Mouse (Mus musculus): ENCODE data around the gene Limk1. TPM values are rescaled to one million over a fixed set of nuclear protein-coding genes. Genes with fewer than 3 reads are reported as not detected.
A peak's percentile ranks its signal among the peaks of the same experiment; 100 is the strongest.

Limk1 gene
- total and polyA plus RNA-seq, 2 experiments from 2014 or later, result 16.7 to 76.5 TPM

DNA sequence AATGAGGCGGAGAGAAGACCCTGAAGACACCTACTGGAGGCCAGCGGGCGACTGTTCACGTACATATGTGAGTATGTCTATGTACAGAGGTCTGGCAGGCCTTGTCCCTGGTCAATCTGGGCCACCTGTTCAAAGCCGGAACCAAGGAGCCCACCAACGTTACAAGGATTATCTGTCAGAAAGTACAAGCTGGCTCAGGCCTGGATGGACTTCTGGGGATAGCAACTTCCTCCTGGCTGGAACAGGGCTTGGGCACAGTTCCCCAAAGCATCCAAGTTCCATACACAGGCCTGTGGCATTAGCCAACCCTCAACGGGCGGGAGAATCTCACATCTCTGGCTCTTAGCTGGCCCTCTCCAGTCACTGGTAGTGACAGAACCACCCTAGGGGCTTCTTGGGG is 74.1 kb downstream of the Limk1 start:
- Histone ChIP-seq H3K4me1 (ENCODE audit: insufficient read depth, low read length) (no peaks in the 10 kb centered on the region), H3K4me2 (ENCODE audit: low read depth, low read length, poor library complexity, severe bottlenecking) (no peak overlapping the region), H3K36me3 (ENCODE audit: insufficient read depth, low read length) (peaks cover 22% of the 10 kb centered on the region), H3K9me3 (ENCODE audit: low read length) (no peaks in the 10 kb centered on the region), H3K9ac (replicated peaks; ENCODE audit: low read length, poor library complexity, severe bottlenecking) (no peak overlapping the region), H3K27ac (ENCODE audit: low read depth, low read length) (no peak overlapping the region), H3K27me3 (ENCODE audit: insufficient read depth, low read length) (no peaks in the 10 kb centered on the region), H3K4me3 (ENCODE audit: low read depth, low read length) (no peak overlapping the region)
- ATAC-seq (ENCODE audit: low FRiP score), result no peak
- DNase-seq (ENCODE audit: low spot score), result no peak
- WGBS, result 93% methylated on average over 8 of the region's 8 CpGs
- TF ChIP-seq CTCF (IDR thresholded peaks at IDR 0.05), result no peak

GRCm38 (mm10) chr5:134613727-134614126 is 74.7 kb downstream of the Limk1 start:
- no peaks in the 10 kb centered on the region for H3K27me3 ChIP-seq (ENCODE audit: insufficient read depth, low read length)
- TF ChIP-seq CTCF (IDR thresholded peaks at IDR 0.05), result no peak
- no peak overlapping the region for H3K4me2 ChIP-seq (ENCODE audit: low read depth, low read length, poor library complexity, severe bottlenecking)
- H3K27ac ChIP-seq (ENCODE audit: low read depth, low read length), result no peak overlapping the region
- WGBS, result 81% methylated on average over 9 of the region's 9 CpGs
- no peak overlapping the region for H3K9ac ChIP-seq (replicated peaks; ENCODE audit: low read length, poor library complexity, severe bottlenecking)
- H3K9me3 ChIP-seq (ENCODE audit: low read length), result no peaks in the 10 kb centered on the region
- ATAC-seq (ENCODE audit: low FRiP score), result no peak
- H3K36me3 ChIP-seq (ENCODE audit: insufficient read depth, low read length), result peaks cover 16% of the 10 kb centered on the region
- H3K4me3 ChIP-seq (ENCODE audit: low read depth, low read length), result no peak overlapping the region
- H3K4me1 ChIP-seq (ENCODE audit: insufficient read depth, low read length), result no peaks in the 10 kb centered on the region
- no peak for DNase-seq (ENCODE audit: low spot score)

DNA sequence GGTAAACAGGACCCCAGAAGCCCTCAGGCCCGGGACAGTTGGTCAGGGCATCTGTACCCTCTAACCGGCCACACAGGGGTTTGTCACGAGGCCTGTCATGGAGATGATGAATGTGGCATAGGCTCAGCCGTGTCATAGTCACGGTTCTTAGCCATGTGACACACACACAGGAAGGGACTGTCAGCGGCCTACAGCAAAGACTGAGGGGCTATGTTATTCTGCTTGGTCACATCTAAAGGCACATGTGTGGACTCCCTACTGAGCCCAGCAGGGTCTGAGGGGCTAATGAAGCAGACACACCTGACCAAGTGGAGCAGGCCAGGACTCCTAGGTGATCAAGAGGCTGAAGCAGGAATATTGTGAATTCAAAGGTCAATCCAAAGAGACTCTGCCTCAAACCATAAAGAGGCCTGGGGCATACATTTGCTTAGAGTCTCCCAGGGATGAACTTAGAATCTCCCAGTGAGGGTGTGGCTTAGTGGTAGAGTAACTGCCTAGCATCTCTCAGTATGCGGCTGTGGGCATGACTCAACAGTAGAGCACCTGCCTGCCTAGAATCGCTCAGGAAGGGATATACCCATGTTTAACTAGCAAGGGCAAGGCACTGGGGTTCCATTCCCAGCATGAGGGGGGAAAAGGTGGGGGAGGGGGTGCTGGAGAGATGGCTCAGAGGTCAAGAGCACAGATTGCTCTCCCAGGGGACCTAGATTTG is 76.4 kb downstream of the Limk1 start:
- ATAC-seq (ENCODE audit: low FRiP score) (no peak), DNase-seq (ENCODE audit: low spot score) (no peak)
- no peak overlapping the region for H3K4me3 ChIP-seq (ENCODE audit: low read depth, low read length)
- H3K27ac ChIP-seq (ENCODE audit: low read depth, low read length), result no peak overlapping the region
- TF ChIP-seq CTCF (IDR thresholded peaks at IDR 0.05), result no peak
- H3K9me3 ChIP-seq (ENCODE audit: low read length), result no peaks in the 10 kb centered on the region
- 75% methylated on average over 8 of the region's 8 CpGs for WGBS
- H3K4me1 ChIP-seq (ENCODE audit: insufficient read depth, low read length), result no peaks in the 10 kb centered on the region
- peaks cover 7% of the 10 kb centered on the region; the same call in 1 of the 2 replicates for H3K36me3 ChIP-seq (ENCODE audit: insufficient read depth, low read length)
- no peak overlapping the region for H3K4me2 ChIP-seq (ENCODE audit: low read depth, low read length, poor library complexity, severe bottlenecking)
- no peak overlapping the region for H3K9ac ChIP-seq (replicated peaks; ENCODE audit: low read length, poor library complexity, severe bottlenecking)
- H3K27me3 ChIP-seq (ENCODE audit: insufficient read depth, low read length), result no peaks in the 10 kb centered on the region

DNA sequence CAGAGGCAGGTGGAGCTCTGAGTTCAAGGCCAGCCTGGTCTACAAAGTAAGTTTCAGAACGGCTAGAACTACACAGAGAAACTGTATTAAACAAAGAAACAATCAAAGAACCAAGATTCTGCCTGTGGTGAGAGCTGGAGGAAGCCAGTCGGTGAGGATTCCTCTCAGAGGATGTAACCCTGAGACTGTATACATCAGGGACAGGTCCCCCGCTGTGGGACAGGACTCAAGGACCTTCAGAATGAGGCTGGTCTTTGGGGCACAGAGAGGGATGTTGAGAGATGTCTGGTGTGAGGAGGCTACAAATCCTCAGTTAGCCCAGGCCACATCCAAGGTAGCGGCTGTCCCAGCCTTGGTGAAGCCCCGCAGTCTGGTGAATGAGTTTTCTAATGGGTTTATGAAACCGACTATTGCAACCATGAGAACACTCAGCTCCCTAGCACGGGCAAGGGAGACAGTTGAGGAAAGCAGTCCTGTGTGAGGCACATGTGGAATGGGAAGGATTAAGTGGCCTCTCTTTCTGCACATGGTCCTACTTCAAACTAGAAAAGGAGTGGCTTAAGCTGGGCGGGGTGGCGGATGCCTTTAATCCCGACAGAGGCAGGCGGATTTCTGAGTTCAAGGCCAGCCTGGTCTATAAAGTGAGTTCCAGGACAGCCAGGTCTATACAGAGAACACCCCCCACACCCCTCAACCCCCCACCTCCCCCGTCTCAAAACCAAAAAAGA is 78.3 kb downstream of the Limk1 start:
- H3K4me1 ChIP-seq (ENCODE audit: insufficient read depth, low read length), result no peaks in the 10 kb centered on the region
- TF ChIP-seq CTCF (IDR thresholded peaks at IDR 0.05), result no peak
- ATAC-seq (ENCODE audit: low FRiP score), result no peak
- H3K9ac ChIP-seq (replicated peaks; ENCODE audit: low read length, poor library complexity, severe bottlenecking), result no peak overlapping the region
- H3K4me3 ChIP-seq (ENCODE audit: low read depth, low read length), result no peak overlapping the region
- no peaks in the 10 kb centered on the region for H3K9me3 ChIP-seq (ENCODE audit: low read length)
- DNase-seq (ENCODE audit: low spot score), result no peak
- 89% methylated on average over 12 of the region's 12 CpGs for WGBS
- H3K4me2 ChIP-seq (ENCODE audit: low read depth, low read length, poor library complexity, severe bottlenecking), result no peak overlapping the region
- peaks cover 2% of the 10 kb centered on the region; the same call in 1 of the 2 replicates for H3K36me3 ChIP-seq (ENCODE audit: insufficient read depth, low read length)
- H3K27ac ChIP-seq (ENCODE audit: low read depth, low read length), result no peak overlapping the region
- H3K27me3 ChIP-seq (ENCODE audit: insufficient read depth, low read length), result no peaks in the 10 kb centered on the region

GRCm38 (mm10) chr5:134607121-134607520 is 81.3 kb downstream of the Limk1 start:
- WGBS, result 75% methylated on average over 5 of the region's 5 CpGs
- H3K9ac ChIP-seq (replicated peaks; ENCODE audit: low read length, poor library complexity, severe bottlenecking), result no peak overlapping the region
- no peak for TF ChIP-seq CTCF (IDR thresholded peaks at IDR 0.05)

DNA sequence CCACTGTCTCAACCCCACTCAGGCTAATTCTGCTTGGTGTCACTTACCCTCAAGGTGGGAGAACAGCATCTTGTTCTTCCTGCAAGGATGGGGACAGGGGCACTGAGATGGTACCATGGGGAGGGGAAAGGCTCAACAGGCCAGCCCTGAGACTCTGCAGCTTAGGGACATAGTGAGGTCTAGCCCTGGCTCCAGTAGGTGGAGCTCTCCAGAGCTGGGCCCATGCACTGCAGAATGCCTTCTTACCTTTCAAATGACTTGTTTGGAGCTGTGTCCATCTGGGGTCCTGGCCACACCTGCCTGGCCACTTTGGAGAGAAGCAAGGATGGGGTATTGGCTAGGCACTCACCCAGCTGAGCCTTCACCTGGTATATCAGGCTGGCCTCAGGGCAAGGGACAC is 82.1 kb downstream of the Limk1 start:
- Histone ChIP-seq H3K4me2 (ENCODE audit: low read depth, low read length, poor library complexity, severe bottlenecking) (no peak overlapping the region), H3K27ac (ENCODE audit: low read depth, low read length) (no peak overlapping the region), H3K4me1 (ENCODE audit: insufficient read depth, low read length) (no peaks in the 10 kb centered on the region), H3K27me3 (ENCODE audit: insufficient read depth, low read length) (no peaks in the 10 kb centered on the region), H3K4me3 (ENCODE audit: low read depth, low read length) (no peak overlapping the region), H3K9me3 (ENCODE audit: low read length) (no peaks in the 10 kb centered on the region), H3K36me3 (ENCODE audit: insufficient read depth, low read length) (no peaks in the 10 kb centered on the region), H3K9ac (replicated peaks; ENCODE audit: low read length, poor library complexity, severe bottlenecking) (no peak overlapping the region)
- peak; percentile 11; the same call in 1 of the 2 replicates for TF ChIP-seq CTCF (IDR thresholded peaks at IDR 0.05)
- no peak for DNase-seq (ENCODE audit: low spot score)
- ATAC-seq (ENCODE audit: low FRiP score), result no peak

More at GRCm38 (mm10) chr5:134607121-134607520, 81.3 kb downstream of the Limk1 start:
- ATAC-seq (ENCODE audit: low FRiP score), result no peak
- Histone ChIP-seq H3K27ac (ENCODE audit: low read depth, low read length) (no peak overlapping the region), H3K27me3 (ENCODE audit: insufficient read depth, low read length) (no peaks in the 10 kb centered on the region), H3K4me2 (ENCODE audit: low read depth, low read length, poor library complexity, severe bottlenecking) (no peak overlapping the region), H3K4me1 (ENCODE audit: insufficient read depth, low read length) (no peaks in the 10 kb centered on the region), H3K4me3 (ENCODE audit: low read depth, low read length) (no peak overlapping the region), H3K36me3 (ENCODE audit: insufficient read depth, low read length) (no peaks in the 10 kb centered on the region), H3K9me3 (ENCODE audit: low read length) (no peaks in the 10 kb centered on the region)
- no peak for DNase-seq (ENCODE audit: low spot score)

Other genes starting within 250 kb of the Limk1 start
- 53.4 and 69.5 TPM in 2 replicates for gene Gtf2ird1, start 231.9 kb downstream of the Limk1 start, total RNA-seq (2014; rRNA removed)
- gene Gtf2ird1, start 231.9 kb downstream of the Limk1 start, polyA plus RNA-seq (2015; fragmentation: Nextera tagmentation; extraction: Ambion mirVana), result 50.9 and 54.3 TPM in 2 replicates
- gene Clip2, start 136.2 kb downstream of the Limk1 start, total RNA-seq (2014; rRNA removed), result 148 and 153 TPM in 2 replicates
- 13.1 TPM in 2 replicates for gene Clip2, start 136.2 kb downstream of the Limk1 start, polyA plus RNA-seq (2015; fragmentation: Nextera tagmentation; extraction: Ambion mirVana)
- gene Syna, start 128.4 kb downstream of the Limk1 start, total RNA-seq (2014; rRNA removed), result not detected in 2 replicates
- 0.93 and 1.1 TPM in 2 replicates for gene Syna, start 128.4 kb downstream of the Limk1 start, polyA plus RNA-seq (2015; fragmentation: Nextera tagmentation; extraction: Ambion mirVana)
- gene Rfc2, start 107.2 kb downstream of the Limk1 start, total RNA-seq (2014; rRNA removed), result 58.1 and 87.6 TPM in 2 replicates
- gene Rfc2, start 107.2 kb downstream of the Limk1 start, polyA plus RNA-seq (2015; fragmentation: Nextera tagmentation; extraction: Ambion mirVana), result 155 and 157 TPM in 2 replicates
- 0.44 and 2.8 TPM in 2 replicates for gene Lat2, start 73.6 kb downstream of the Limk1 start, total RNA-seq (2014; rRNA removed)
- gene Lat2, start 73.6 kb downstream of the Limk1 start, polyA plus RNA-seq (2015; fragmentation: Nextera tagmentation; extraction: Ambion mirVana), result 1.6 and 2.2 TPM in 2 replicates
- gene Eif4h, start 49.1 kb downstream of the Limk1 start, total RNA-seq (2014; rRNA removed), result 424 and 435 TPM in 2 replicates
- 302 and 311 TPM in 2 replicates for gene Eif4h, start 49.1 kb downstream of the Limk1 start, polyA plus RNA-seq (2015; fragmentation: Nextera tagmentation; extraction: Ambion mirVana)
- 27.7 and 35.8 TPM in 2 replicates for gene Eln, start 58.7 kb upstream of the Limk1 start, total RNA-seq (2014; rRNA removed)
- 35.0 and 36.2 TPM in 2 replicates for gene Eln, start 58.7 kb upstream of the Limk1 start, polyA plus RNA-seq (2015; fragmentation: Nextera tagmentation; extraction: Ambion mirVana)
- not detected in 2 replicates for gene Tmem270, start 218.1 kb upstream of the Limk1 start, total RNA-seq (2014; rRNA removed)
- gene Tmem270, start 218.1 kb upstream of the Limk1 start, polyA plus RNA-seq (2015; fragmentation: Nextera tagmentation; extraction: Ambion mirVana), result 0.19 TPM in 1 of 2 replicates, not detected in the other
- gene Cldn13, start 226.9 kb upstream of the Limk1 start, total RNA-seq (2014; rRNA removed), result not detected in 2 replicates
- gene Cldn13, start 226.9 kb upstream of the Limk1 start, polyA plus RNA-seq (2015; fragmentation: Nextera tagmentation; extraction: Ambion mirVana), result not detected in 2 replicates
- gene Mettl27, start 243.8 kb upstream of the Limk1 start, total RNA-seq (2014; rRNA removed), result 4.7 and 5.0 TPM in 2 replicates
- 7.2 and 7.5 TPM in 2 replicates for gene Mettl27, start 243.8 kb upstream of the Limk1 start, polyA plus RNA-seq (2015; fragmentation: Nextera tagmentation; extraction: Ambion mirVana)